Mouse (Mus musculus) spleen, adult 2 months (tissue): ENCODE results near the gene Hrh2.

Experiments used
- CTCF ChIP-seq: fragments of 200-500 bp; IDR thresholded peaks from 2 replicates; pipeline ENCODE4 v1.5.1; 2011; ENCODE audit warnings: mild to moderate bottlenecking, inconsistent platforms; ENCODE audit not compliant: insufficient read depth, insufficient read length, insufficient replicate concordance; ENCODE audit errors: extremely low read depth
- POLR2A ChIP-seq: fragments of 200-500 bp; IDR thresholded peaks from 2 replicates; pipeline ENCODE4 v1.6.1; 2011; ENCODE audit warnings: low read depth, low read length, inconsistent platforms

DNA sequence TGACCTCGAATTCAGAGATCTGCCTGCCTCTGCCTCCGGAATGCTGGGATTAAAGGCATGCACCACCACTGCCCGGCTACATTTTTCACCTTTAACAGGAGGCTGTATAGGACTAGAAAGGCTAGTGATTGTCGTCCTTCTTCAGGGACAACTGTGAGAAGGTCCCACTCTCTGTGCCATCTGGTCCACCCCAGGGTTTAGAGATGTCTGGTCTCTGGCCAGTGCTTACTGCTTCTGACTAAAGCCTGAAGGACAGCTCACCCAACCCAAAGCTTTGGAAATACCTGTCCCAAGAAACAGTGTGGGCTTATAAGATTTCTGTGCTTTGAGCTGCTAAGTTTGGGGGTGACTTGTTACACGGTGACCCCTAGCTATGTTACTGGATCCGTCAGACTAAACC is 21.6 kb upstream of the Hrh2 start:
- TF ChIP-seq POLR2A: no peak
- TF ChIP-seq CTCF: no peak
